Mouse (Mus musculus): ENCODE data around the gene Slc36a2.

Gene Slc36a2

GRCm38 (mm10) chr11:55184733-55185291, at the start of gene Slc36a2:
TSS of gene Slc36a2 (minus strand) at chr11:55185077.
- in situ Hi-C loops (cut with MboI; ENCODE audit: unreplicated experiment in 2 of 2), result no loop called here

- in situ Hi-C loops (cut with MboI; ENCODE audit: unreplicated experiment in 2 of 2), result no loop called here
These were observed 49.4 kb upstream of the Slc36a2 start for GRCm38 (mm10) chr11:55234288-55234687.

GRCm38 (mm10) chr11:55231034-55231433, 46.2 kb upstream of the Slc36a2 start:
- in situ Hi-C loops (cut with MboI; ENCODE audit: unreplicated experiment in 2 of 2), result no loop called here

- in situ Hi-C loops (cut with MboI; ENCODE audit: unreplicated experiment in 2 of 2), result loop anchor here in 1 of 2 experiments (25.0 kb wide), 1 partner anchor 891 kb away; no protein-coding TSS in a partner anchor
These were observed 36.4 kb upstream of the Slc36a2 start for GRCm38 (mm10) chr11:55221306-55221705.

- in situ Hi-C loops (cut with MboI; ENCODE audit: unreplicated experiment in 2 of 2), result loop anchor here in 1 of 2 experiments (25.0 kb wide), 1 partner anchor 894 kb away; no protein-coding TSS in a partner anchor
These were observed 33.6 kb upstream of the Slc36a2 start for GRCm38 (mm10) chr11:55218473-55218872.

- in situ Hi-C loops (cut with MboI; ENCODE audit: unreplicated experiment in 2 of 2), result loop anchor here in 1 of 2 experiments (25.0 kb wide), 1 partner anchor 894 kb away; no protein-coding TSS in a partner anchor
These were observed 33.0 kb upstream of the Slc36a2 start for GRCm38 (mm10) chr11:55217880-55218279.

- in situ Hi-C loops (cut with MboI; ENCODE audit: unreplicated experiment in 2 of 2), result loop anchor here in 1 of 2 experiments (25.0 kb wide), 1 partner anchor 895 kb away; no protein-coding TSS in a partner anchor
These were observed 32.5 kb upstream of the Slc36a2 start for GRCm38 (mm10) chr11:55217418-55217817.

GRCm38 (mm10) chr11:55216830-55217229, 32.0 kb upstream of the Slc36a2 start:
- in situ Hi-C loops (cut with MboI; ENCODE audit: unreplicated experiment in 2 of 2), result loop anchor here in 1 of 2 experiments (25.0 kb wide), 1 partner anchor 895 kb away; no protein-coding TSS in a partner anchor

GRCm38 (mm10) chr11:55216061-55216460, 31.2 kb upstream of the Slc36a2 start:
- in situ Hi-C loops (cut with MboI; ENCODE audit: unreplicated experiment in 2 of 2), result loop anchor here in 1 of 2 experiments (25.0 kb wide), 1 partner anchor 896 kb away; no protein-coding TSS in a partner anchor

GRCm38 (mm10) chr11:55214978-55215377, 30.1 kb upstream of the Slc36a2 start:
- in situ Hi-C loops (cut with MboI; ENCODE audit: unreplicated experiment in 2 of 2), result loop anchor here in 1 of 2 experiments (25.0 kb wide), 1 partner anchor 897 kb away; no protein-coding TSS in a partner anchor

GRCm38 (mm10) chr11:55214161-55214560, 29.3 kb upstream of the Slc36a2 start:
- in situ Hi-C loops (cut with MboI; ENCODE audit: unreplicated experiment in 2 of 2), result loop anchor here in 1 of 2 experiments (25.0 kb wide), 1 partner anchor 898 kb away; no protein-coding TSS in a partner anchor

GRCm38 (mm10) chr11:55213518-55213917, 28.6 kb upstream of the Slc36a2 start:
- in situ Hi-C loops (cut with MboI; ENCODE audit: unreplicated experiment in 2 of 2), result loop anchor here in 1 of 2 experiments (25.0 kb wide), 1 partner anchor 899 kb away; no protein-coding TSS in a partner anchor

- in situ Hi-C loops (cut with MboI; ENCODE audit: unreplicated experiment in 2 of 2), result loop anchor here in 1 of 2 experiments (5.0 to 25.0 kb wide), 2 partner anchors 238 to 903 kb away; no protein-coding TSS in a partner anchor
These were observed 24.9 kb upstream of the Slc36a2 start for GRCm38 (mm10) chr11:55209626-55210353.

- in situ Hi-C loops (cut with MboI; ENCODE audit: unreplicated experiment in 2 of 2), result loop anchor here in 1 of 2 experiments (5.0 to 25.0 kb wide), 2 partner anchors 238 to 903 kb away; no protein-coding TSS in a partner anchor
These were observed 24.2 kb upstream of the Slc36a2 start for GRCm38 (mm10) chr11:55209032-55209431.

- in situ Hi-C loops (cut with MboI; ENCODE audit: unreplicated experiment in 2 of 2), result loop anchor here in 1 of 2 experiments (5.0 to 25.0 kb wide), 2 partner anchors 239 to 904 kb away; no protein-coding TSS in a partner anchor
These were observed 23.3 kb upstream of the Slc36a2 start for GRCm38 (mm10) chr11:55208001-55208690.

- in situ Hi-C loops (cut with MboI; ENCODE audit: unreplicated experiment in 2 of 2), result loop anchor here (5.0 to 25.0 kb wide), 4 partner anchors 33 to 908 kb away; no protein-coding TSS in a partner anchor
These were observed 19.7 kb upstream of the Slc36a2 start for GRCm38 (mm10) chr11:55204602-55205001.

- in situ Hi-C loops (cut with MboI; ENCODE audit: unreplicated experiment in 2 of 2), result loop anchor here (5.0 to 25.0 kb wide), 4 partner anchors 33 to 908 kb away; no protein-coding TSS in a partner anchor
These were observed 19.3 kb upstream of the Slc36a2 start, which contains the start of gene Slc36a1 for GRCm38 (mm10) chr11:55204159-55204596. TSS of gene Slc36a1 (plus strand) at chr11:55204350.

- in situ Hi-C loops (cut with MboI; ENCODE audit: unreplicated experiment in 2 of 2), result loop anchor here in 1 of 2 experiments (10.0 kb wide), 1 partner anchor 187 kb away; no protein-coding TSS in a partner anchor
These were observed 13.0 kb upstream of the Slc36a2 start for GRCm38 (mm10) chr11:55197740-55198510.

GRCm38 (mm10) chr11:55197086-55197485, 12.2 kb upstream of the Slc36a2 start:
- in situ Hi-C loops (cut with MboI; ENCODE audit: unreplicated experiment in 2 of 2), result loop anchor here in 1 of 2 experiments (10.0 kb wide), 1 partner anchor 188 kb away; no protein-coding TSS in a partner anchor
